8 mouse cellular contexts compared by ENCODE assay signal in the genomic region with DNA sequence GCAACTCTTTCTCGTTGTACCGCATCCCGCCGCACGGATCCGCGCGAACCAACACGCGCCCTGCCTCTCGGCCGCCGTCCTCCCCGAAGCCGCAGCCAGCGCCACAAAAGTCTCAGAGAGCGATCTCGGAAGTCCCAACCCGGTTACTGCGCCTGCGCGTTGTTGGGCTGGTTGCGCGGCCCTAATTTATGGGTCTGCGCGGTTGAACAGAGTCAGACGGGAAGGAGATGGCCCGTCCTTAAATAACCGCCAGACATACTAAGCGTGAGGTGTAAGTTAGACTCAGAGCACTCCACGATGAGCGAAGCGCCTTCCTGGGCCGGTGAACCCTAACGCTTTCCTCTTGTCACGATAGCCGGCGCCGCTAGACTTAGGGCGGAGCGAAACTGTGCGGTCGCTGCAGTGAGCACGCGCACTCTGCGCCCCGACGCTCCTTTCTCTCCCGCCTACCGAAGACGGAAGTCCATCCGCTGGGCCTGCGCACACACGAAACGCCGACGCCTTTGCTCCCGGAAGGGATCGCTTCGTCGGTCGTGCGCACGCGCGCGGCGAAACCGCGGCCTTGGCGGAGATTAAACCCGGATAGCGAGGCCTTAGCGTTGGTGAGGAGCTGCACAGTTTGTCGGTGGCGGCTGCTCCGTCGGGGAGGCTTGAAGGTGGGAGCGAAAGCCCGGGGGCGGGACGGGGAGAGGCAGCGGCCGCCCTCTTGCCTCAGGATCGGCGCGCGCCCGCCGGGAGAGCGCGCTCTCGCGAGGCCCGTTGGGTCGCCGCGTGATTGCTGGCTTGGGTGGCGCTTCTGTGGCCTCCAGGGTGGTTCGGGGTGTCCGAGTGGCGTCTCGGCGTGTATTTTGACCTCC. TPM values are rescaled to one million over a fixed set of nuclear protein-coding genes. Genes with fewer than 3 reads are reported as not detected.
DNase-seq lines count a peak whose midpoint lies in the region; ATAC-seq and TF ChIP-seq lines count a peak whose summit lies in the region.

Gene Sf3a2 (plus strand): TSS at position 49 of the 857 bp plus-strand sequence.
Gene Plekhj1 (minus strand): TSS at position 477 of the 857 bp plus-strand sequence.

- peak within 1 kb of the TSS; percentile 99 for H3K9ac ChIP-seq in CH12.LX (ENCODE audit: insufficient read depth, low read depth)
- peak within 1 kb of the TSS; percentile 97 for H3K9ac ChIP-seq in forebrain, embryonic 11.5 days (ENCODE audit: low read length)
- H3K9ac ChIP-seq in heart, embryonic 16.5 days (ENCODE audit: low read length), result peak within 1 kb of the TSS; percentile 92
- peak within 1 kb of the TSS; percentile 92 for H3K9ac ChIP-seq in liver, embryonic 15.5 days
- H3K9ac ChIP-seq in neural tube, embryonic 12.5 days, result peak within 1 kb of the TSS; percentile 95

- ATAC-seq in forebrain, embryonic 11.5 days (replicated peaks; ENCODE audit: low FRiP score), result peak; percentile 90
- ATAC-seq in heart, embryonic 16.5 days (replicated peaks; ENCODE audit: extremely low read depth, insufficient read depth, low FRiP score), result peak; percentile 93
- ATAC-seq in liver, embryonic 15.5 days (ENCODE audit: insufficient read depth), result peak; percentile 92
- peak; percentile 90 for ATAC-seq in neural tube, embryonic 12.5 days (ENCODE audit: low FRiP score, low read depth)

- no peak; the same call in 1 of the 2 replicates for TF ChIP-seq EP300 in CH12.LX (IDR thresholded peaks at IDR 0.05; ENCODE audit: low read length)

- dilution Hi-C loops in CH12.LX (cut with MboI; ENCODE audit: extremely low pct_ligation_motif_present, extremely low pct_unique_long_range_greater_than_20kb, low sequenced_read_pairs), result no loop called here

- no peak for TF ChIP-seq RAD21 in CH12.LX (IDR thresholded peaks at IDR 0.05; ENCODE audit: low read depth, low read length)

- peak; percentile 96 for DNase-seq in CH12.LX (ENCODE audit: extremely low read depth)
- DNase-seq in c-Kit-positive CD71-positive TER-119-negative erythroid progenitor cells, embryonic 14.5 days (ENCODE audit: low read depth), result peak; percentile 93
- DNase-seq in forebrain, embryonic 11.5 days (ENCODE audit: low spot score), result peak; percentile 97
- DNase-seq in kidney, postnatal 36 days, result peak; percentile 97
- DNase-seq in telencephalon, adult 2 months (ENCODE audit: low read depth, low spot score), result peak; percentile 99

- peak within 1 kb of the TSS; percentile 75 for H3K4me2 ChIP-seq in CH12.LX (ENCODE audit: insufficient read depth, low read depth, poor library complexity, severe bottlenecking)
- H3K4me2 ChIP-seq in forebrain, embryonic 11.5 days (ENCODE audit: low read depth, low read length, severe bottlenecking), result peak within 1 kb of the TSS; percentile 96
- H3K4me2 ChIP-seq in heart, embryonic 16.5 days (ENCODE audit: low read depth, low read length), result peak within 1 kb of the TSS; percentile 86
- H3K4me2 ChIP-seq in liver, embryonic 15.5 days, result peak within 1 kb of the TSS; percentile 89
- peak within 1 kb of the TSS; percentile 86 for H3K4me2 ChIP-seq in neural tube, embryonic 12.5 days (replicated peaks)

- H3K4me3 ChIP-seq in CH12.LX (replicated peaks in 1 of 3; ENCODE audit: low read depth in 2 of 3, low read length in 2 of 3, poor library complexity in 1 of 3), result peak within 1 kb of the TSS; percentile 68 to 94 (median 87)
- peak within 1 kb of the TSS; percentile 93 for H3K4me3 ChIP-seq in forebrain, embryonic 11.5 days (ENCODE audit: low read depth, low read length)
- peak within 1 kb of the TSS; percentile 82 for H3K4me3 ChIP-seq in heart, embryonic 16.5 days (ENCODE audit: low read length)
- peak within 1 kb of the TSS; percentile 84 for H3K4me3 ChIP-seq in liver, embryonic 15.5 days (replicated peaks)
- H3K4me3 ChIP-seq in neural tube, embryonic 12.5 days, result peak within 1 kb of the TSS; percentile 94

- no peak for TF ChIP-seq CTCF in CH12.LX (conservative IDR thresholded peaks at IDR 0.05 in 1 of 2, IDR thresholded peaks at IDR 0.05 in 1 of 2; ENCODE audit: low read depth in 2 of 2, low read length in 2 of 2)

- H3K9me3 ChIP-seq in CH12.LX (replicated peaks; ENCODE audit: low read length), result no peaks in the 10 kb centered on the region
- no peaks in the 10 kb centered on the region for H3K9me3 ChIP-seq in forebrain, embryonic 11.5 days (ENCODE audit: control insufficient read depth, low read length)
- no peaks in the 10 kb centered on the region for H3K9me3 ChIP-seq in heart, embryonic 16.5 days (replicated peaks; ENCODE audit: control insufficient read depth, low read length)
- no peaks in the 10 kb centered on the region for H3K9me3 ChIP-seq in liver, embryonic 15.5 days (replicated peaks)
- no peaks in the 10 kb centered on the region for H3K9me3 ChIP-seq in neural tube, embryonic 12.5 days

- peak; percentile 94 for TF ChIP-seq POLR2A in CH12.LX (IDR thresholded peaks at IDR 0.05; ENCODE audit: low read depth, low read length)

- peak within 1 kb of the TSS; percentile 91 for H3K27ac ChIP-seq in CH12.LX (ENCODE audit: insufficient read depth, low read depth)
- peak within 1 kb of the TSS; percentile 96 for H3K27ac ChIP-seq in forebrain, embryonic 11.5 days (ENCODE audit: low read depth, low read length)
- H3K27ac ChIP-seq in heart, embryonic 16.5 days (ENCODE audit: low read length), result peak within 1 kb of the TSS; percentile 91
- peak within 1 kb of the TSS; percentile 98 for H3K27ac ChIP-seq in liver, embryonic 15.5 days (replicated peaks)
- H3K27ac ChIP-seq in neural tube, embryonic 12.5 days, result peak within 1 kb of the TSS; percentile 92

- no peaks in the 10 kb centered on the region for H3K27me3 ChIP-seq in CH12.LX (replicated peaks)
- H3K27me3 ChIP-seq in forebrain, embryonic 11.5 days (ENCODE audit: control insufficient read depth, insufficient read depth, low read length), result no peaks in the 10 kb centered on the region
- H3K27me3 ChIP-seq in heart, embryonic 16.5 days (ENCODE audit: control insufficient read depth, insufficient read depth, low read length), result no peaks in the 10 kb centered on the region
- no peaks in the 10 kb centered on the region for H3K27me3 ChIP-seq in liver, embryonic 15.5 days
- H3K27me3 ChIP-seq in neural tube, embryonic 12.5 days (replicated peaks), result no peaks in the 10 kb centered on the region

- peaks cover 10 to 33% of the 10 kb centered on the region in 2 experiments for H3K4me1 ChIP-seq in CH12.LX (ENCODE audit: control insufficient read depth in 1 of 2, insufficient read depth in 2 of 2)
- peaks cover 17% of the 10 kb centered on the region; the same call in 1 of the 2 replicates for H3K4me1 ChIP-seq in forebrain, embryonic 11.5 days (replicated peaks; ENCODE audit: control insufficient read depth, insufficient read depth, low read length)
- H3K4me1 ChIP-seq in heart, embryonic 16.5 days (ENCODE audit: control insufficient read depth, insufficient read depth, low read length), result peaks cover 17% of the 10 kb centered on the region
- peaks cover 38% of the 10 kb centered on the region for H3K4me1 ChIP-seq in liver, embryonic 15.5 days (replicated peaks)
- H3K4me1 ChIP-seq in neural tube, embryonic 12.5 days, result peaks cover 40% of the 10 kb centered on the region

- in situ Hi-C loops in CH12.LX (cut with MboI; ENCODE audit: low pct_ligation_motif_present, low pct_unique_long_range_greater_than_20kb, low sequenced_read_pairs), result loop anchor here (5.0 kb wide), 1 partner anchor 36 kb away; no protein-coding TSS in a partner anchor

- H3K79me2 ChIP-seq in CH12.LX (replicated peaks; ENCODE audit: control insufficient read depth, extremely low read depth, insufficient read depth, poor library complexity, severe bottlenecking), result peaks cover 47% of the 10 kb centered on the region

- WGBS in forebrain, embryonic 11.5 days, result under 1% methylated on average over 102 of the region's 104 CpGs
- WGBS in heart, embryonic 16.5 days, result under 1% methylated on average over 99 of the region's 104 CpGs
- under 1% methylated on average over 104 of the region's 104 CpGs for WGBS in liver, embryonic 15.5 days (ENCODE audit: insufficient replicate concordance)
- WGBS in neural tube, embryonic 12.5 days, result under 1% methylated on average over 100 of the region's 104 CpGs

- H3K36me3 ChIP-seq in CH12.LX (replicated peaks in 1 of 2; ENCODE audit: control insufficient read depth in 1 of 2, insufficient read depth in 1 of 2, low read length in 1 of 2), result peaks cover 52 to 68% of the 10 kb centered on the region in 2 experiments
- H3K36me3 ChIP-seq in forebrain, embryonic 11.5 days (ENCODE audit: control insufficient read depth, insufficient read depth, low read length), result peaks cover 22% of the 10 kb centered on the region
- H3K36me3 ChIP-seq in heart, embryonic 16.5 days (ENCODE audit: control insufficient read depth, insufficient read depth), result peaks cover 51% of the 10 kb centered on the region
- H3K36me3 ChIP-seq in liver, embryonic 15.5 days (replicated peaks), result peaks cover 68% of the 10 kb centered on the region
- H3K36me3 ChIP-seq in neural tube, embryonic 12.5 days, result peaks cover 59% of the 10 kb centered on the region

TF ChIP-seq in CH12.LX, 34 proteins besides CTCF, POLR2A, EP300 and RAD21 (continues in another document):
- TF ChIP-seq ZC3H11A (IDR thresholded peaks at IDR 0.05; ENCODE audit: low read depth, low read length) (no peak), MAX (IDR thresholded peaks at IDR 0.05; ENCODE audit: low read length) (peak; percentile 88), JUN (IDR thresholded peaks at IDR 0.05; ENCODE audit: insufficient read depth, low read depth, low read length) (no peak), MYC (IDR thresholded peaks at IDR 0.05; ENCODE audit: low read depth, low read length) (peak; percentile 83), ETS1 (conservative IDR thresholded peaks at IDR 0.05; ENCODE audit: low read depth, low read length) (no peak), POLR2AphosphoS2 (IDR thresholded peaks at IDR 0.05; ENCODE audit: low read depth, low read length) (peak; percentile 70; the same call in 1 of the 2 replicates)

RNA-seq across cellular contexts. Expression of gene Sf3a2, which starts in this region (rescaled TPM):
- total RNA-seq in CH12.LX (2012; rRNA removed), result 29.0 and 36.5 TPM in 2 replicates
- 7.8 and 12.4 TPM in 2 replicates for total RNA-seq in CH12.LX (2014; rRNA removed)
- polyA plus RNA-seq in CH12.LX (2012; ENCODE audit: insufficient read length, low read depth), result 136 and 153 TPM in 2 replicates
- 116 and 119 TPM in 2 replicates for polyA plus RNA-seq in forebrain, embryonic 11.5 days (2014; fragmentation: Nextera tagmentation; extraction: Ambion mirVana)
- polyA plus RNA-seq in heart, embryonic 16.5 days (2015; fragmentation: Nextera tagmentation; extraction: Ambion mirVana), result 42.3 and 47.7 TPM in 2 replicates
- 31.3 and 32.8 TPM in 2 replicates for polyA plus RNA-seq in liver, embryonic 15.5 days (2015; fragmentation: Nextera tagmentation; extraction: Ambion mirVana)
- polyA plus RNA-seq in neural tube, embryonic 12.5 days (2016; fragmentation: Nextera tagmentation; extraction: Ambion mirVana), result 66.8 and 72.4 TPM in 2 replicates

RNA-seq across cellular contexts. Expression of gene Plekhj1, which starts in this region (rescaled TPM):
- total RNA-seq in CH12.LX (2012; rRNA removed), result 63.8 and 81.8 TPM in 2 replicates
- total RNA-seq in CH12.LX (2014; rRNA removed), result 51.5 and 63.4 TPM in 2 replicates
- 119 and 123 TPM in 2 replicates for polyA plus RNA-seq in CH12.LX (2012; ENCODE audit: insufficient read length, low read depth)
- 160 and 163 TPM in 2 replicates for polyA plus RNA-seq in forebrain, embryonic 11.5 days (2014; fragmentation: Nextera tagmentation; extraction: Ambion mirVana)
- polyA plus RNA-seq in heart, embryonic 16.5 days (2015; fragmentation: Nextera tagmentation; extraction: Ambion mirVana), result 79.4 and 83.3 TPM in 2 replicates
- polyA plus RNA-seq in liver, embryonic 15.5 days (2015; fragmentation: Nextera tagmentation; extraction: Ambion mirVana), result 73.6 and 83.0 TPM in 2 replicates
- polyA plus RNA-seq in neural tube, embryonic 12.5 days (2016; fragmentation: Nextera tagmentation; extraction: Ambion mirVana), result 155 TPM in 2 replicates

Comparison
In these comparisons a context has a peak if more than half of its experiments do, and no peak if none do; other contexts are left out.
1. Peak in every context shown above with its lines: DNase-seq, ATAC-seq, H3K4me3 ChIP-seq and H3K27ac ChIP-seq.